Mouse (Mus musculus) liver, embryonic 12.5 days (tissue): ENCODE data around the gene Cacnb2. TPM values are rescaled to one million over a fixed set of nuclear protein-coding genes. Genes with fewer than 3 reads are reported as not detected.

Experiments
- ATAC-seq: fragments of 200-750 bp; cut with Nextera tagmentation; 2 replicates; pipeline ENCODE4 v1.8.0; 2017; ENCODE audit warnings: moderate number of reproducible peaks, mild to moderate bottlenecking, moderate library complexity
- H3K27ac ChIP-seq: fragments of 300-500 bp; sonication (generic); 2 replicates; pipeline ENCODE4 v1.5.1; 2016; ENCODE audit warnings: mild to moderate bottlenecking
- H3K27me3 ChIP-seq: fragments of 300-500 bp; sonication (generic); replicated peaks from 2 replicates; pipeline ENCODE4 v1.6.1; 2016; ENCODE audit warnings: mild to moderate bottlenecking, moderate library complexity
- H3K36me3 ChIP-seq: fragments of 300-500 bp; sonication (generic); 2 replicates; pipeline ENCODE4 v1.6.1; 2016; ENCODE audit warnings: mild to moderate bottlenecking, moderate library complexity
- H3K4me1 ChIP-seq: fragments of 300-500 bp; sonication (generic); 2 replicates; pipeline ENCODE4 v1.6.1; 2016
- H3K4me2 ChIP-seq: fragments of 300-500 bp; sonication (generic); 2 replicates; pipeline ENCODE4 v1.6.1; 2016; ENCODE audit warnings: mild to moderate bottlenecking, moderate library complexity
- H3K4me3 ChIP-seq: fragments of 300-500 bp; sonication (generic); 2 replicates; pipeline ENCODE4 v1.5.1; 2016; ENCODE audit warnings: mild to moderate bottlenecking, moderate library complexity
- H3K9ac ChIP-seq: fragments of 300-500 bp; sonication (generic); 2 replicates; pipeline ENCODE4 v1.6.1; 2016; ENCODE audit warnings: mild to moderate bottlenecking, moderate library complexity
- H3K9me3 ChIP-seq: fragments of 300-500 bp; sonication (generic); replicated peaks from 2 replicates; pipeline ENCODE4 v1.6.1; 2016; ENCODE audit warnings: mild to moderate bottlenecking, moderate library complexity
- WGBS: fragments of 180-500 bp; shearing (Covaris S2); methylation state at CpG from one replicate; pipeline ENCODE4 v1.1.7; 2016; ENCODE audit not compliant: insufficient replicate concordance; 5-methylcytosine and 5-hydroxymethylcytosine counted together
- polyA plus RNA-seq: library from polyadenylated mRNA; unstranded; fragments of >200 nt; fragmentation: Nextera tagmentation; extraction: Ambion mirVana; gene quantifications from 2 replicates; pipeline ENCODE4 v1.2.1, GENCODE M21; 2016

Cacnb2 gene
- polyA plus RNA-seq, 1 experiment from 2014 or later, result 0.39 TPM

DNA sequence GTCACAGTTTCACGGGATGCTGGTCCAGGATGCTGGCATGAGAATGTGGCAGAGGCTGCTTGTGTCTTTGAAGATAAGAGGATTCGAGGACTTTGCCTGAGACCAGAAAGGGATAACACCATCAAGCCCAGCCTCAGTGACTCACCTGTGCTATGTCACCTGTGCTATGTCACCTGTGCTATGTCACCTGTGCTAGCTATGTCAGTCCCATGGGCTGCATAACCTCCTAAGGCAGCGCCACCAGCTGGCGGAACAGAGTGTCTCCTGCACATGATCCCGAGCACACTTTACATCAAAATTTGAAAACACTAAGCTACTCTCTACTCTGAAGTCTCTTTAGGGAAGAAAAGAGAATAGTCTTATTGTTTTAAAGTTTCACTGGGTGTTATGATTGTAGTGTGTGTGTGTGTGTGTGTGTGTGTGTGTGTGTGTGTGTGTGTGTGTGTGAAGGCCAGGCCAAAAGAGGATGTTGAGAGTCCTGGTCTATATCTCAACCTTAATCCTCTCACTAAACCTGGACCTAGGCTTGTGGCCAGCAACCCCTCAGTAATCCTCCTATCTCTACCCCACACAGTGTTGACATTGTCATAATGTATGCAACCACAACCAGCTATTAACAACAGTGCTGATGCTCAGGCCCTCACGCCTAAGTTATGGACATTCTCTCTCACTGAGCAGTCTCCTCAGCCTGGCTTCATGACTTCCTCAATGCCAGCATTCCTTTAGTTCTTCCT, 17.4 kb downstream of the Cacnb2 start:
- Histone ChIP-seq H3K4me1 (no peaks in the 10 kb centered on the region), H3K27me3 (no peaks in the 10 kb centered on the region), H3K27ac (no peak overlapping the region), H3K36me3 (no peaks in the 10 kb centered on the region), H3K4me2 (no peak overlapping the region), H3K9ac (no peak overlapping the region), H3K9me3 (no peaks in the 10 kb centered on the region), H3K4me3 (no peak overlapping the region)
- ATAC-seq, result no peak
- WGBS, result 61% methylated on average over 6 of the region's 6 CpGs

DNA sequence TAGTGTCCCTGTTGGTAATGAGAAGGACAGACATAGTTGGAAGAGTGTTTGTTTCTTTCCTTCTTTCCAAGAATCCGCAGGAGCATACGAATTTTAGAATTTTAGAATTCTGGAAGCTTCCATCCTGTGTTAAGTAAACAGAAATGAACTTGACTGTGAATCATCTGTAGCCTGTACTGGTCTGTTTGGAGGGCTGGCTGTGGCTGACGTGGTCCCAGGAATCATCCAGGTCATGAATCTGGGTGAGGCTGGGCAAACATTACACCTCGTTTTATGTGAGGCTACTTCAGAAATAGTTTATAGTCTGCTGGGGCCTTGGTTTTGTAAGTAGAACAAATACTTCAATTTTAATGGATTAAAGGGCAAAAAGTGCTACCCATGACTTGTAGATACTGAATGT, 18.0 kb downstream of the Cacnb2 start:
- Histone ChIP-seq H3K4me2 (no peak overlapping the region), H3K36me3 (no peaks in the 10 kb centered on the region), H3K9me3 (no peaks in the 10 kb centered on the region), H3K9ac (no peak overlapping the region), H3K4me1 (no peaks in the 10 kb centered on the region), H3K27me3 (no peaks in the 10 kb centered on the region), H3K4me3 (no peak overlapping the region), H3K27ac (no peak overlapping the region)
- no peak for ATAC-seq
- 59% methylated on average over 4 of the region's 4 CpGs for WGBS

DNA sequence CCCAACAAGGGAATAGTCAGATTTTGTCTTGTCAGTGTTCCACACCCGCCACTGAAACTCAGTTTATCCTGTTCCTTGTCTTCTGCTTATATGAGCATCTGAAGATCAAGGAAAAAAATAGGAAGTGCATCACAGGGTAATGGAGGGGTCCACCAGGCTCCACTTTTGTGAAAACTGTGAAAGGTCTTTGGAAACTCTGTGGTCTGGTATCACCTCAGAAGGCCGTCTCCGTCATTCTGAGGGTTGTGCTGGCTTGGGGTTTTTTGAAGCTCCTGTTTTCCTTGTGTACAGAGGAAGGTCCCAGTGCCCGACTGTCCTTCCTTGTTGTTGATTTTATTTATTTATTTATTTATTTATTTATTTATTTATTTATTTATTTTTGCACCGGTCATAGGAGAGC, 20.9 kb downstream of the Cacnb2 start:
- 57% methylated on average over 5 of the region's 5 CpGs for WGBS

DNA sequence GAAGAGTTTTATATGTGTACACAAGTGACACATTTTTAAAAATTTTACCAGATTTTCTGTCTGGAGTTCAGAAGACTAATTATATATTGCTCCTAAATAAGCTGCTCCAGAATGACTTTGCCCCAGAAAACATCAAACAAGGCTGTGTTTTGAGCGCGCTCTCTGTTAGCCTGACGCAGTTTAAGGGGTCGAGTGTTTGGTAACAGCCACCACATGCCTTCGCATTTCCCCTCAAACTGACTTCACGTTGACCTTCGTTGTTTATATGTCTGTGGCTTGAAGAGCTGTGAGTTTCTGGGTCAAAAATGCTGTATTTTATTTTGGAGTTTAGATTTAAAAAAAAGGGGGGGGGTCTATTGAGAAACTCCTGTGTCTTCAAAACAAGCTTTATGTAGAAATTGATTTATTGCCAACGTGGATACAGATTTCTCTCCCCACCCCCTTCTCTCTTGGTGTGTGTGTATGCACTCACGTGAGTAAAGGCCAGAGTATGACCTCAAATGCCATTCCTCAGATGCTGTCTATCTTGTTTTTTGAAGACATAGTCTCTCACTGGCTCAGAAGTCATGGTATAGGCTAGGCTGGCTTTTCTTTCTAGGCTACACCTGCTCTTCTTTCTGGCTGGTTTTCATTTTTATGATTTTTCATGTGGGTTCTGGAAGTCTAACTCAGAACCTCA, 27.1 kb downstream of the Cacnb2 start:
- Histone ChIP-seq H3K9ac (no peak overlapping the region), H3K4me2 (no peak overlapping the region), H3K4me1 (no peaks in the 10 kb centered on the region), H3K27me3 (no peaks in the 10 kb centered on the region), H3K36me3 (no peaks in the 10 kb centered on the region), H3K4me3 (no peak overlapping the region), H3K9me3 (no peaks in the 10 kb centered on the region), H3K27ac (no peak overlapping the region)
- 65% methylated on average over 9 of the region's 9 CpGs for WGBS
- ATAC-seq, result no peak

More for the DNA sequence above, 20.9 kb downstream of the Cacnb2 start:
- Histone ChIP-seq H3K36me3 (no peaks in the 10 kb centered on the region), H3K4me1 (no peaks in the 10 kb centered on the region), H3K27ac (no peak overlapping the region), H3K4me2 (no peak overlapping the region), H3K27me3 (no peaks in the 10 kb centered on the region), H3K9ac (no peak overlapping the region), H3K9me3 (no peaks in the 10 kb centered on the region), H3K4me3 (no peak overlapping the region)
- no peak for ATAC-seq

DNA sequence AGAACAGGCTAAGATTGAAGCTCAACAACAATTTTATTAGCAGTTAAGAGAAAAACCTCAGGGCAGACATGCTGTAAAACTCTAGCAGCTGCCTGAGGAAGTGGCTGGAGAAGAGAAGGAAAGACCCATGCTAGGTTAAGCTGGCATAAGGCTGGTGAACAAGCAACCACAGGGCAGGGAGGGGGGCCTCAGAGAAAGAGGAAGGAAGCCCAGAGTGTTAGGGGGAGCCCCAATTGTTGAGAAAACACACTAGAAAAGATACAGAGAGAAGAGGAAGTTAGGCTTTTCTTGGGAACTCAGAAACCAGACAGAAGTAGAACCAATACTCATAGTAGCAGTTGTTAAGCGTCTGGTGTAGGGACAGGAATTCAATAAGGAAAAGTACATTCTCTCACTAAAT, 28.7 kb downstream of the Cacnb2 start:
- ATAC-seq, result no peak
- H3K27me3 ChIP-seq, result no peaks in the 10 kb centered on the region
- H3K4me2 ChIP-seq, result no peak overlapping the region
- H3K27ac ChIP-seq, result no peak overlapping the region
- WGBS, result 35% methylated on average over 1 of the region's 1 CpGs
- H3K4me3 ChIP-seq, result no peak overlapping the region
- no peak overlapping the region for H3K9ac ChIP-seq
- H3K36me3 ChIP-seq, result no peaks in the 10 kb centered on the region
- H3K9me3 ChIP-seq, result no peaks in the 10 kb centered on the region
- no peaks in the 10 kb centered on the region for H3K4me1 ChIP-seq

DNA sequence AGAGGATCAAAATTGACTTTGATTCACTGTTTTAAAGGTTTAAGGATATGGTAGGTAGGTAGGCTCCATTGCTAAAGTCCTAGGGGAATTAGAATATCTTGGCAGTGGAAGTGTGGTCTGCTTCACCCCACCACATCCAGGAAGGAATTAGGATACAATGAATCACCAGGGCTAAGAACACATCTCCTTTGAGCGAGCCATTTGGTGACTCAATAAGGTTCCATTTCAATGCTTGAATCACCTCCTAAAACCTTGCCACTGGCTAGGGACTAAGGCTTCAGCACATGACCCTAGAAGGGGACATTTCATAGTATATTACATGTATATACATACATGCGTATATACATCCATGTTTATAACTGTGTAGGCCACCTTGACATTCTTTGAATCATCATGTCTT, 30.3 kb downstream of the Cacnb2 start:
- Histone ChIP-seq H3K36me3 (no peaks in the 10 kb centered on the region), H3K9me3 (no peaks in the 10 kb centered on the region), H3K4me3 (no peak overlapping the region), H3K4me1 (no peaks in the 10 kb centered on the region), H3K27ac (no peak overlapping the region), H3K9ac (no peak overlapping the region), H3K4me2 (no peak overlapping the region), H3K27me3 (no peaks in the 10 kb centered on the region)
- ATAC-seq, result no peak
- WGBS, result 74% methylated on average over 2 of the region's 2 CpGs

DNA sequence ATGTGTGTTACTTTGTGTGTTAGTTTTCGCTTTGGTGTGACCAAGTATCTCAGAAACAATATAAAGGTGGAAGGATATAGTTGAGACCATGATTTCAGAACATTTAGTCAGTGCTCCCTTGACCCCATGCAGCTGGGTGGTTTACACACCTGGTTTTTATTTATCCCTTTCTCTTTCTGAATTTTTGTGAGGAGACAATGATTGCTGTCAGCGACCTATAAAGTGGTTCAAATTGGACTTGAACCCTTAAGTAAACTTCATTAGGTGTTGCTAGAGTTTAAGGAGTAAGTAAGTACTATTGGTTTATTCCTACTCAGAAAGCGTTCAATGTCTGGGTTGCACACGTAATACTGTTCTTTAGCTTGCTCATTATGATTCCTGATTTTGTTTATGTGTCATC, 36.4 kb downstream of the Cacnb2 start:
- no peak for ATAC-seq
- 66% methylated on average over 4 of the region's 4 CpGs for WGBS
- Histone ChIP-seq H3K27me3 (no peaks in the 10 kb centered on the region), H3K36me3 (no peaks in the 10 kb centered on the region), H3K9me3 (no peaks in the 10 kb centered on the region), H3K9ac (no peak overlapping the region), H3K4me2 (no peak overlapping the region), H3K4me3 (no peak overlapping the region), H3K27ac (no peak overlapping the region), H3K4me1 (no peaks in the 10 kb centered on the region)

DNA sequence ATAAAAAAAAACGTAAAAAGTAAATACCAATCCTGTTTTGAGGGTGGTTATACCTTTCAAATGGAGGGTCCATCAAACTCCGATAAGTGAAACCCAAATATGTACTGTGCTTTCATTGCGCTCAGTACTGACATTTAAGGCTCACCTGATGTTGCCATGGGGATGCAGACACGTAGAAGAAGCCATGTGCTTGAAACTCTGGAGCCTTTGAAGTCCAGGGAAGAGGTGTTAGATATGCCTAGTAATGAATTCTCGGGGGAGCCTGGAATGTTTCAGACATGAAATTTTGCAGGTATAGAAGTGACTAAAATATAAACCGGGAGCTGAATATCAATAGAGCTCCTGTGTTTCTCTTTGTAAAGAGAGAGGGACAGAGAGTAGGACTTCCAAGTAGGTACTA, 37.0 kb downstream of the Cacnb2 start:
- H3K4me3 ChIP-seq, result no peak overlapping the region
- no peaks in the 10 kb centered on the region for H3K4me1 ChIP-seq
- H3K9me3 ChIP-seq, result no peaks in the 10 kb centered on the region
- ATAC-seq, result no peak
- no peak overlapping the region for H3K4me2 ChIP-seq
- H3K27me3 ChIP-seq, result no peaks in the 10 kb centered on the region
- no peak overlapping the region for H3K9ac ChIP-seq
- no peaks in the 10 kb centered on the region for H3K36me3 ChIP-seq
- H3K27ac ChIP-seq, result no peak overlapping the region
- WGBS, result 62% methylated on average over 6 of the region's 6 CpGs

DNA sequence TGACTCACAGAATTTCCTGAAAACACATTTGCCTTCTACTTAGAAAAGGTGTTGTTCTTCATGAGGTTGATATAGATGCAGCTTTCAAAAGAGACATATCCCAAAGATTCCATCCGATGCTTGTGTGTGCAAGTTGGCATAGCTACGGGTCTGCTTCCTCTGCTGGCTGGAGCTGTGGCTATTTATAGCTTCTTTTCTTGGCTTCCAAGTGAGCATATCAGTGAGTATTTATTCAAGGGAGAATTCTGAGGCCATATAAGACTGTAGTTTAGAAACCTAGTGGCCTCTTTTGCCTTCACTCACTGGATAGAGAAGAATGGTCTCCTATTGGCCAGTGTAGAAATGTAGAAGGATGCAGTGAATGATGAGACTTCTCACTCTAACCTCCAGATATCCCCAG, 38.2 kb downstream of the Cacnb2 start:
- Histone ChIP-seq H3K4me3 (no peak overlapping the region), H3K27ac (no peak overlapping the region), H3K4me1 (no peaks in the 10 kb centered on the region), H3K9me3 (no peaks in the 10 kb centered on the region), H3K27me3 (no peaks in the 10 kb centered on the region), H3K9ac (no peak overlapping the region), H3K4me2 (no peak overlapping the region), H3K36me3 (no peaks in the 10 kb centered on the region)
- no peak for ATAC-seq
- WGBS, result 37% methylated on average over 2 of the region's 2 CpGs

DNA sequence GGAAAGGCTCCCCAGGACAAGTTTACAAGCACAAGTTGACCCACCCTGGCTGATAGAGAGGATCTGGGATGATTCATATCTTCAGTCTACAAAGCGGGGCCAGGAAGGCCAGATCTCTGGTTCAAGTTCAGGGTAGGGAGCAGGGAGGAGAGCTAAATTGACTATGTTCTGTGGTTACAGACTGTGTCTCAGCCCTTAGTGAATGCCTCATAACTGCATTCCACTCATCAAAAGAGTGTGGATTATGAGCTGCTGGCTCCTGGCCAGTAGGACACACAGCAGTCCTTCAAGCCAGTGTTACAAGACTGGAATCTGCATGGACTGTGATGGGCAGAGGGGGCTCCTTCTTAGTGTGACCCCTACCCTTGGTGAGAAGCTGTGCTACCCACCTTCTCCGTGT, 48.4 kb downstream of the Cacnb2 start:
- WGBS, result 46% methylated on average over 2 of the region's 2 CpGs

DNA sequence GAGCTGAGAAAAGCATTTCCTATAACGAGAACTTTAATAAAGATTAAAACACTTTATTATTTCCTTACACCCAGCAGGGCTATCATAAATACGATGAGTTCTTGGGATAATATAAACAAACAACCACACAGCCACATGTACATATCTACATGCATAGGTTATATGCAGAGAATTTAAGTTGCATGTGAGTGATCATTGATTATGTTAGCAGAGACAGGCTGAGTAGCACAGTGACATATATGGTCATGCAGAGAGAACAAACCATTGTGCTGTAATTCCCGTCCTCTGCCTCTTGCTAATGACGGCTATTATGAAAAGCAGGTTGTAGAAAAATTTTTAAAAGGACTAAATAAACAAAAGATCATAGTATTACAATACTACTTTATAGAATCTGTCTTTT, 53.8 kb downstream of the Cacnb2 start:
- no peaks in the 10 kb centered on the region for H3K36me3 ChIP-seq
- H3K4me3 ChIP-seq, result no peak overlapping the region
- no peak overlapping the region for H3K27ac ChIP-seq
- WGBS, result 68% methylated on average over 4 of the region's 4 CpGs
- H3K4me1 ChIP-seq, result no peaks in the 10 kb centered on the region
- H3K27me3 ChIP-seq, result no peaks in the 10 kb centered on the region
- ATAC-seq, result no peak
- H3K9me3 ChIP-seq, result no peaks in the 10 kb centered on the region
- no peak overlapping the region for H3K4me2 ChIP-seq
- no peak overlapping the region for H3K9ac ChIP-seq

More for the DNA sequence above, 48.4 kb downstream of the Cacnb2 start:
- H3K4me3 ChIP-seq, result no peak overlapping the region
- no peaks in the 10 kb centered on the region for H3K4me1 ChIP-seq
- no peak overlapping the region for H3K27ac ChIP-seq
- H3K9ac ChIP-seq, result no peak overlapping the region
- H3K36me3 ChIP-seq, result no peaks in the 10 kb centered on the region
- H3K9me3 ChIP-seq, result no peaks in the 10 kb centered on the region
- no peaks in the 10 kb centered on the region for H3K27me3 ChIP-seq
- no peak overlapping the region for H3K4me2 ChIP-seq
- ATAC-seq, result no peak

DNA sequence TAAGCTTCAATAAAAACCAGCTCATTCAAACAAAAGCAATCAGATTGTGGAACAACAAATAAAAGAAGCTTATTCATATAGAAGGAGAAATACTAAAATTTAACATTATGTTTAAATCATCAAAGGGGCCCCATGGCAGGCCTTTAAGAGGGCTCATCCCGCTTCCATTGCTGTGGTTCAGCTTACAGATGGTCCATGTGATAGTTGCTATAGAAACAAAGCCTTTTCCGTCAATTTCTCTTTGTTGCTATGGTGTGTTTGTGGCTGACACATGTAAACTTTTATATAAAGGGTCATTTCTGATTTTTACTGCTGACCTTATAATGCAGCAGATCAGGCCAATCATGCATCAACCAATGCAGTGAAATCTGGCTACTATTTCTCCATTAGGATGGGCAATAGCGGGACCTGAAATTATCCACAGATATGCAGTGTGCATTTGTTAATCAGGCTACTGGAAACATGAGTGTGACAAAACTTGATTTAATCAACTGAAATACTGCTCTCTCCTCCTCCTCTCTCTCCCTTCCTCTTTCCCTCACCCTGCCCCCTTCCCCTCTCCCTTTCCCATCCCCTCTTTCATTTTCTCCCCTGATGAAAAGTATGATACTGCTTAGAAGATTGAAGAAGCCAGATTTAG, 54.4 kb downstream of the Cacnb2 start:
- Histone ChIP-seq H3K9ac (no peak overlapping the region), H3K4me3 (no peak overlapping the region), H3K9me3 (no peaks in the 10 kb centered on the region), H3K27ac (no peak overlapping the region), H3K36me3 (no peaks in the 10 kb centered on the region), H3K27me3 (no peaks in the 10 kb centered on the region), H3K4me1 (no peaks in the 10 kb centered on the region), H3K4me2 (no peak overlapping the region)
- 61% methylated on average over 3 of the region's 3 CpGs for WGBS
- no peak for ATAC-seq
